Mouse (Mus musculus) kidney, postnatal 0 days (tissue): ENCODE data around the gene Hs3st1. TPM values are rescaled to one million over a fixed set of nuclear protein-coding genes. Genes with fewer than 3 reads are reported as not detected.

Experiments used
- ATAC-seq: fragments of 200-750 bp; cut with Nextera tagmentation; replicated peaks from 2 replicates; pipeline ENCODE4 v1.8.0; 2017; ENCODE audit warnings: low read depth, moderate number of reproducible peaks, moderate TSS enrichment, moderate library complexity; ENCODE audit not compliant: low FRiP score
- DNase-seq: peaks from one replicate; pipeline ENCODE4 v3.0.0-alpha.2; 2016; ENCODE audit warnings: low spot score
- H3K27ac ChIP-seq: fragments of 300-500 bp; sonication (generic); 2 replicates; pipeline ENCODE4 v1.5.1; 2014; ENCODE audit warnings: mild to moderate bottlenecking
- H3K27me3 ChIP-seq: fragments of 300-500 bp; sonication (generic); 2 replicates; pipeline ENCODE4 v1.6.1; 2014; ENCODE audit warnings: low read length, mixed read lengths; ENCODE audit not compliant: insufficient read depth
- H3K36me3 ChIP-seq: fragments of 300-500 bp; sonication (generic); 2 replicates; pipeline ENCODE4 v1.6.1; 2014; ENCODE audit warnings: low read length, mixed read lengths; ENCODE audit not compliant: insufficient read depth
- H3K4me1 ChIP-seq: fragments of 300-500 bp; sonication (generic); replicated peaks from 2 replicates; pipeline ENCODE4 v1.6.1; 2014; ENCODE audit warnings: antibody characterized with exemption, low read length, mixed read lengths; ENCODE audit not compliant: insufficient read depth
- H3K4me2 ChIP-seq: fragments of 300-500 bp; sonication (generic); 2 replicates; pipeline ENCODE4 v1.6.1; 2014; ENCODE audit warnings: mild to moderate bottlenecking, low read length, moderate library complexity, mixed read lengths
- H3K4me3 ChIP-seq: fragments of 300-500 bp; sonication (generic); replicated peaks from 2 replicates; pipeline ENCODE4 v1.5.1; 2014; ENCODE audit warnings: low read depth, low read length
- H3K9ac ChIP-seq: fragments of 300-500 bp; sonication (generic); 2 replicates; pipeline ENCODE4 v1.6.1; 2014; ENCODE audit warnings: low read depth, low read length
- H3K9me3 ChIP-seq: fragments of 300-500 bp; sonication (generic); replicated peaks from 2 replicates; pipeline ENCODE4 v1.6.1; 2016; ENCODE audit warnings: low read length, inconsistent platforms, mixed read lengths
- CTCF ChIP-seq: IDR thresholded peaks from 2 replicates; pipeline ENCODE4 v1.5.1; 2016; ENCODE audit warnings: antibody characterized with exemption, low read depth, mild to moderate bottlenecking, moderate library complexity
- WGBS: fragments of 180-500 bp; shearing (Covaris S2); extraction: QIAGEN DNeasy Blood & Tissue Kit; methylation state at CpG from one replicate; pipeline ENCODE4 v1.1.7; 2014; 5-methylcytosine and 5-hydroxymethylcytosine counted together
- polyA plus RNA-seq: library from polyadenylated mRNA; unstranded; fragments of >200 nt; fragmentation: Nextera tagmentation; extraction: Ambion mirVana; gene quantifications from 2 replicates; pipeline ENCODE4 v1.2.1, GENCODE M21; 2015

Gene Hs3st1
- polyA plus RNA-seq, 1 experiment from 2014 or later: 6.4 TPM

DNA sequence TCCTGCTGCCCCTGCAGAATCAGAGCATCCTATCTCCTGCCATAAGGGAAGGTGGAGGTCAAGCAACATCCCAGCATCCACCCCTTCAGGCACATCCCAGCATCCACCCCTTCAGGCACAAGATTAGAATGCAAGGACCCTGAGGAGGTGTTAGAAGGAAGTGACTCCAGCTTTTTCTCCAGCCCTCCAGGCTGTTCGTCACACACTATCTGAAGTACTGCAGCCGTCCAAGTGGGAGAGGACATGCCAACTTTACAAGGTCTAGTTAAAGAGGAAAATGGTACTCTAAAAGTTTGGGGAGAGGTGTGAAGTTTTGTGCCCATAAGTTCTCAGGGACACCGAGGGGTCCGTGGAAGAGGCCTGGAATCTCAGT lies 131.1 kb downstream of the Hs3st1 start:
- H3K4me2 ChIP-seq: no peak overlapping the region
- no peak overlapping the region for H3K27ac ChIP-seq
- H3K9me3 ChIP-seq: no peaks in the 10 kb centered on the region
- no peaks in the 10 kb centered on the region for H3K36me3 ChIP-seq
- TF ChIP-seq CTCF: no peak
- no peak overlapping the region for H3K9ac ChIP-seq
- DNase-seq: no peak
- no peaks in the 10 kb centered on the region for H3K4me1 ChIP-seq
- WGBS: 57% methylated on average over 4 of the region's 4 CpGs
- no peak for ATAC-seq
- no peak overlapping the region for H3K4me3 ChIP-seq
- no peaks in the 10 kb centered on the region for H3K27me3 ChIP-seq

- Histone ChIP-seq H3K4me3 (no peak overlapping the region), H3K27me3 (no peaks in the 10 kb centered on the region), H3K4me1 (no peaks in the 10 kb centered on the region), H3K36me3 (no peaks in the 10 kb centered on the region), H3K9ac (no peak overlapping the region), H3K27ac (no peak overlapping the region), H3K9me3 (no peaks in the 10 kb centered on the region), H3K4me2 (no peak overlapping the region)
- no peak for DNase-seq
- 72% methylated on average over 13 of the region's 13 CpGs for WGBS
- TF ChIP-seq CTCF: no peak
- no peak for ATAC-seq
Measured at GRCm38 (mm10) chr5:39623304-39624217, 131.7 kb downstream of the Hs3st1 start.

- Histone ChIP-seq H3K9ac (no peak overlapping the region), H3K4me2 (no peak overlapping the region), H3K4me3 (no peak overlapping the region), H3K4me1 (no peaks in the 10 kb centered on the region), H3K27me3 (no peaks in the 10 kb centered on the region), H3K36me3 (no peaks in the 10 kb centered on the region), H3K27ac (no peak overlapping the region), H3K9me3 (no peaks in the 10 kb centered on the region)
- TF ChIP-seq CTCF: no peak
- 61% methylated on average over 3 of the region's 3 CpGs for whole genome bisulfite sequencing
- DNase-seq (no peak), ATAC-seq (no peak)
Measured at GRCm38 (mm10) chr5:39620206-39620866, 134.9 kb downstream of the Hs3st1 start.

GRCm38 (mm10) chr5:39617354-39617977 lies 137.8 kb downstream of the Hs3st1 start:
- no peak for DNase-seq
- WGBS: 83% methylated on average over 2 of the region's 2 CpGs
- no peak for ATAC-seq

DNA sequence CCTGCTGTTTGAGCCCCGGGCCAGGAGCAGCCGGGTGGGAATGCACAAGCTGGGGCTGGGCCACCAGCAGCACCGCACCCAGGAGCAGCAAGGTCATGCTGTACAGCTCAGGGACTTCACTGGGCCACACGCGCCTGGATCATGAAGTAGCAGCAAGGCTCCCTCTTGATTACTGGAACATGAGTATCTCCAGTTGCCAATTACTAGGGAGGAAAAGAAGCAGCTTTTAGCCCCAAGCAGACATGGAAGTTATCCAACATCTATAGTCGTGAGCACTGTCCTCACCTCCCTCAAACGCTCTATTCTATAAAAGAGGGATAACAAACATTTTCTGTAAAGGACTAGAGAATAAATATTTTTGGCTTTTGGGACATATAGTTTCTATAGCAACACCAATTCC lies 140.1 kb downstream of the Hs3st1 start:
- Histone ChIP-seq H3K4me2 (no peak overlapping the region), H3K4me3 (no peak overlapping the region), H3K4me1 (no peaks in the 10 kb centered on the region), H3K36me3 (no peaks in the 10 kb centered on the region), H3K9me3 (no peaks in the 10 kb centered on the region), H3K27ac (no peak overlapping the region), H3K9ac (no peak overlapping the region), H3K27me3 (no peaks in the 10 kb centered on the region)
- 85% methylated on average over 7 of the region's 7 CpGs for WGBS
- TF ChIP-seq CTCF: no peak
- ATAC-seq (no peak), DNase-seq (no peak)

More at GRCm38 (mm10) chr5:39617354-39617977, 137.8 kb downstream of the Hs3st1 start:
- no peak overlapping the region for H3K4me2 ChIP-seq
- no peaks in the 10 kb centered on the region for H3K9me3 ChIP-seq
- no peak for TF ChIP-seq CTCF
- no peaks in the 10 kb centered on the region for H3K4me1 ChIP-seq
- H3K27me3 ChIP-seq: no peaks in the 10 kb centered on the region
- H3K4me3 ChIP-seq: no peak overlapping the region
- no peaks in the 10 kb centered on the region for H3K36me3 ChIP-seq
- no peak overlapping the region for H3K9ac ChIP-seq
- no peak overlapping the region for H3K27ac ChIP-seq

- H3K27ac ChIP-seq: no peak overlapping the region
- H3K27me3 ChIP-seq: no peaks in the 10 kb centered on the region
- no peak overlapping the region for H3K4me2 ChIP-seq
- no peaks in the 10 kb centered on the region for H3K4me1 ChIP-seq
- no peak for TF ChIP-seq CTCF
- ATAC-seq (no peak), DNase-seq (no peak)
- no peaks in the 10 kb centered on the region for H3K9me3 ChIP-seq
- WGBS: 83% methylated on average over 2 of the region's 2 CpGs
- H3K9ac ChIP-seq: no peak overlapping the region
- no peak overlapping the region for H3K4me3 ChIP-seq
- H3K36me3 ChIP-seq: no peaks in the 10 kb centered on the region
Measured at GRCm38 (mm10) chr5:39613534-39613933, 141.7 kb downstream of the Hs3st1 start.
